Mouse (Mus musculus) layer of hippocampus, postnatal 14 days (tissue): ENCODE data around the gene Ptn. TPM values are rescaled to one million over a fixed set of nuclear protein-coding genes. Genes with fewer than 3 reads are reported as not detected.

Experiments used
- DNase-seq, 2 experiments: peaks; one replicate each; pipeline ENCODE4 v3.0.0; 2021 to 2022; ENCODE audit warnings: low spot score in 2 of 2, mixed read lengths in 1 of 2
- long read RNA-seq, 2 experiments: library from polyadenylated mRNA; stranded (forward); transcript quantifications; one replicate each; pipeline ENCODE4 v2.0.0; 2021
- total RNA-seq, 2 experiments: library from RNA; stranded (reverse); gene quantifications; 2 replicates each; pipeline ENCODE4 v1.2.3; 2021

Gene Ptn
- 100 to 1,000 TPM; 358 to 368 TPM for total RNA-seq
- long read RNA-seq, experiment 1, transcript Ptn-201 (5 exons, 1,614 nt) = major isoform, 332 of 361 reads
- long read RNA-seq, experiment 1, partial matches to known transcripts = 6 of 361 reads
- long read RNA-seq, experiment 1, other reads (novel, unspliced or antisense) = 23 of 361 reads
- long read RNA-seq, experiment 2, transcript Ptn-201 (5 exons, 1,614 nt) = major isoform, 388 of 414 reads
- long read RNA-seq, experiment 2, partial matches to known transcripts = 4 of 414 reads
- long read RNA-seq, experiment 2, other reads (novel, unspliced or antisense) = 22 of 414 reads

- DNase-seq = peak; percentile 52 to 66
Observed at GRCm38 (mm10) chr6:36809747-36810285, at the start of gene Ptn. Gene Ptn, minus strand, starts transcription at chr6:36810220.

DNA sequence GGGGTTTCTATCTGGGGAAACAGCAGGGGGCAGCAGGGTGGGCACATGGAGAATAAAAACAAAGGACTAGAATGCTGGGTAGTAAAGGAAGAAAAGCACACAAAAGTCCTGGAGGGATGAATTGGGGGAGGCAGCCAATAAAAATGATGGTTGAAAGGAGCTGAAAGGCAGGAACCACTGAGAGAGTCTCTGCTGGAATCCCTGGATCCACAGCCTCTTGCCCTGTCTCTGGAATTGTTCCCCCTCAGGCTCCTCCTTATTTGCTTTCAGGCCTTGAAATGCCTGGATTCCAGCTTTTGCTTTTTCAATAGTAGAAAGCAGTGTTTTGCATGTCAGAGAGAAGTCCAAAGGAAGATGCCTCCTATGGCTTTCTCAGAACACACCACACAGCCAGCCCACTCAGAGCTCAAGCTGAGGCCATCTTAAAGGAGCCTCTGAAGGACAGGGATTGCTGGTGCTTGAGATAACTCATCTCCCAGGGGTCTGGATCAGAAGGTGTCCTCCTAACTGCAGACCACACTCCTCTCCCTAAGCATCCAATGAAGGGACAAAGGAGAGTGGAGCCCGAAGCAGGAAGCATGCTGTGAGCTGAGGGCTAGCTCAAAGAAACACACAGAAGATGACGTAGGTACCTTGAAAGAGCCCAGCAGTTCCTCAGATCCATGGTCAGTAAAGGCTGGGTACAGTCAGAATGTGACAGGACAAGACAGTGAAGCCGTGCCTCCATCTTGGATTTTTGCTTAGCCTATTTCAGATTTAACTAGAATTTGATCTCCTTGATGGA lies 48.4 kb upstream of the Ptn start:
- no peak for DNase-seq

DNA sequence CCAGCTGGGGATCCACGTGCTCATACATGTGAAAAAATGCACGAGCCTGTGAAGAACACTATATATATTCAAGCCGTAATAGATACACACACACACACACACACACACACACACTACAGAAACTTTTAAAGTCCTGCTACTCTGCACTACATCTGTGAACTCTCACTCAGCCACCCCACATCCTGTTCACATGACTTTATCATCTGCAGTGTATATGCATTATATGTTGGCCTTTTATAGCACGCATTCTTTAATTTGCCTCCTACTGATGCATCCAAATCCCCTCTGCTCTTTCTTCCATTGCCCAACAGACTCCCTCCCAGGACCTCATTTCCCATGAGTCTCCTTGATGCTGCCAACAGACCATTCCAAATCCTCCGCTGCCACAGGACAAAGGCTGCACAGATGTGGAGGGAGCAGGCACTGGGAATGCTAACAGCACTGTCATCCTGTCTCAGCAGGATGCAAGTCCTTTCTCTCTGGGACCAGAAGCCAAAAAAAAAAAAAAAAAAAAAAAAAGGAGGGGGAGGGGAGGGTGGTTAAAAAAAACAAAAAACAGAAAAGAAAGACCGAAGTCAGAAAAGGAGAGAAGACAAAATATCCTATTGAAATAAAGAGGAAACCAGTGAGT lies 47.7 kb upstream of the Ptn start:
- no peak for DNase-seq

DNA sequence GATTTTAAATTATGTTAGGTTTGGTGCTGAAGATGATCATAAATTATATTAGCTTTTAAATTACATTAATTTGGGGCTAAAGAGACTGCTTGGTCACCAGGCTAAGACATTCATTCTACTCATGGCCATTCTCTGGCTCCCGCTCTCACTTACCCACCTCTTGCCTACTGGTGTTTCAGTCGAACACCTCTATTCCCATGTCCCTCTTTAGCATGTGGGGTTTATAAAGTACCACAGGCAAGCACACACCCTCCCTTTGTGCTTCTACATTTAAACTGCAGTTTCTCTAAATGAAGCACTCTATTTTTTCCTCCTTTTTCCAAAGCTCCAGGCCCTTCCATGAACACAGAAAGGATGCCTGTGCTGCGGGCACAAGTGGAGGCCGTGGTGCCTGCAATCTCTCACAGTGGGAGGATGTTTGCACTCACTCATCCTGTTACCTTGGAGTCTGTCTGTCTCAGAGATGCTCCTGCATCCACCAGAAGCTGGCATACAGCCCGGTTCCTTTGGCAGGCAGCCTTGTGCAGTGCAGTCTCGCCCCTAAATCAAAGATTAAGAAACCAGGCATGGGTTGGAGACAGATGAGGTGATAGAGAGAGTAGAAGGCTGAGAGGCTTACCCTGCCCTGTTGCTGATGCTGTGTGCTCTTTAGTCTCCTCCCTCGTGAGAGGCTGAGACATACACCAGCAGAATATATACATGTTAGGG lies 40.6 kb upstream of the Ptn start:
- DNase-seq = peak; percentile 52 to 62

DNA sequence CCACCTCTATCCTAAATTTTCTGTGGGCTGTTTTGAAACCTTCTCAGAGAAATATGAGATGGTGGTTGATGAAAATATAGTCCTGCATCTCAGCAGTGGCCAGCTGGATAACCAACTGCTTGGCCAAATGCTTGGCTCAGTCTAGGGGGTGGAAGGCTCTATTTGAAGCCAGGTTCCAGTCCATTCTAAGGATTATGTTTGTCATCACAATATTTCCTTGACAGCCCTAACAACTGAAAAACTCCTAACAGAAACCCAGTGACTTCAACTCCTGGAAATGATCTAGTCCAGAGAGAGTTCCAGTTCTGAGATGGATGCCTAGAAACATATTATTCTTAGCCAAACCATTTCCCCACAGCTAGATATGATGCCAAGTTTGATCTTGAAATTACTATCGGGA lies 35.3 kb upstream of the Ptn start:
- DNase-seq = no peak

DNA sequence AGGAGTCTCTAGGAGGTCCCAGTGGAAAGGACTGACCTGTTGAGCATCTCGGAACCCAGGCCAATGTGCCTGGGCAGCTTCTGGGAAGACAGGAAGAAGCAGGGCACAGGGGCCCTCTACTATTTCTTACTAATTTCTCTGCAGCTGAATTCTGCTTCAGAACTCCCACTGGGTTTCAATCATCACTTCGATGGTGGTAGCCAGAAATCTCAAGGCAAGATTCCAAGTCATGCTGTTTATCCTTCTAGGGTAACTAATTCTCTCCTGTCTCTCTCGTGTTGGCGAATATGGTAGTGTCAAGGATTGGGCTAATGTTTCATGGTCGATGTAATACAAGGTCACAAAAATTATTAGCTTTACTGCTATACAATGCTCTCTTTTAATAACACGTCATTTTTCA lies 34.2 kb upstream of the Ptn start:
- peak in 1 of 2 experiments; percentile 45 for DNase-seq

- peak in 1 of 2 experiments; percentile 47 for DNase-seq
Observed at GRCm38 (mm10) chr6:36843031-36843488, 33.0 kb upstream of the Ptn start.

- DNase-seq = no peak
Observed at GRCm38 (mm10) chr6:36842101-36842922, 32.3 kb upstream of the Ptn start.

GRCm38 (mm10) chr6:36841701-36842100 lies 31.7 kb upstream of the Ptn start:
- DNase-seq = no peak

DNA sequence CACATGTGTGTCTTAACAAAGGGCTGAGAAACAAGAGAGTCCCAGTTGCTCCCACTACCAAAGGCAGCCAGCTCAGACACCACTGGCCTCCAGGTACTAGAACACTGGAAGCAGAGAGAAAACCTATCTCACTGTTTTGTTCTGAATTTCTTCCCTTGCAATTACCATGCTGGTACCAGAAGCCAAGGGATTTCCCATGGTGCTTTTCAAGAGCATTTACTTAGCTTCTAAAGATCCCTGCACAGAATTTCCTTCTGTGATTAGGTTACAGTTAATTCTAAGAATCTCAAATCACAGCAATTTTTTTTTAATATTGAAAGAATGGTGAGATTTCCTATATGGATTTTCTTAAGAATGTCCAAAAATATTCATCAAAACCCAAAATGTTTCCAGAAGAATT lies 31.2 kb upstream of the Ptn start:
- DNase-seq = no peak

GRCm38 (mm10) chr6:36838747-36839146 lies 28.7 kb upstream of the Ptn start:
- DNase-seq = no peak

DNA sequence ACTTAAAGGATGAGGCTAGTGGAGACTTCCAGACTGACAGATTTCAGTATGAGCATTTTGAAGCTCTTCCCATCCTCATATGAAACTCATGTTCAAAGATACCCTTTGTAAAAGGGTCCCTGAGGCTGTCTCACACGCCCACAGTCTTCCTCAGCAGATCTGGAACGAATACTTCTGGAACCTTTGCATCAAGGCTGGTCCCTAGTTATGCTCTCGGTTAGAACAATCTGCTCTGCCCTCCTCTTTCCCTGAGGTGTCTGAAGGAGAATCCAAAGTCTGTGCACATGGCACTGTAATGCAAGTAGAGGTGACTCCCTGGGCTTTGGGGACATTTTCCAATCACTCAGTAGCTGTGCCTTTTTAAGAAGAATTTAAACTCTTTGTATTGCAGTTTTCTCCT lies 25.3 kb upstream of the Ptn start:
- no peak for DNase-seq

- no peak for DNase-seq
Observed at GRCm38 (mm10) chr6:36834695-36835265, 24.8 kb upstream of the Ptn start.

DNA sequence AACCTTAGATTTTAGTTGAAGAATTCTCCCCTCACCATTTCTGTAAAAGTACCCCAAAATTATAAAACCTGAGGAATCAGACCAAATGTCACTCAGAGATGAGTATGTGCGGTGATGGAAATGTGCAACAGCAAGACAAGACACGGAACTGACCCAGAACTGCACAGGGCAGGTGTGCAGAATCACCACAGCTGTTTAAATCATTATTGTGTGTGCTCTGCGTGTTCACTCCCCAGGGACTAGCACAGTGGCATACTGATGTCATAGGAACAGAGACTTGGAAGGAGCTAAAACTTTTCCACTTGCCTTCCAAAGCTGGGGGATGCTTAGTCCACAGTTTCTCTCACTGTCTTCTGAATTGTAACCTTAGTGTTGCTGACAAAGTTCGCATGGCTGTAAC lies 22.7 kb upstream of the Ptn start:
- DNase-seq = no peak

GRCm38 (mm10) chr6:36832207-36832606 lies 22.2 kb upstream of the Ptn start:
- no peak for DNase-seq

DNA sequence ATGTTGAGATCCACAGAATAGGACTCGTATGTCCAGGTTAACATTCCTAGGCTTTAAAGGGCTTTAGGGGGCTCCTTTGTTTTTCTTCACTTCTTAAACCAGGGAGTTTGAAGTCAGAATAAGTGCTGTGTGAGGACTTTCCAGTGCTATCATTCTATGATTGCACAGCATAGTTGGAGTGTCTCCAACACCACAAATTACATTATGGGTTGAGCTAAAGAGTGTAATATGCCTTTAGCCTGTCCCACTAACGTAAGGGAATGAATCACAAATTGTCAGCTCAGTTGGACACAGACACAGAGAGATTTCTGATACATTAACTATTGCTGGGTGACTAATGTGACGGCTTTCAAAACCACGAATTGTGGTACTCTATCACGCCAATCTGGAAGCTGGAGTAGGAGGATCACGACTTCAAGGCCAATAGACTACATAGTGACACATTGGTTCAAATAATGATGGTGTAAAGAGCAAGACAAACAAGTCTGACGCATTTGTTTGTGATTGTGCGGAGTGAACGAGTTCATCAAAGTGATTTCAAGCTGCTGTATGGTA lies 20.4 kb upstream of the Ptn start:
- no peak for DNase-seq

DNA sequence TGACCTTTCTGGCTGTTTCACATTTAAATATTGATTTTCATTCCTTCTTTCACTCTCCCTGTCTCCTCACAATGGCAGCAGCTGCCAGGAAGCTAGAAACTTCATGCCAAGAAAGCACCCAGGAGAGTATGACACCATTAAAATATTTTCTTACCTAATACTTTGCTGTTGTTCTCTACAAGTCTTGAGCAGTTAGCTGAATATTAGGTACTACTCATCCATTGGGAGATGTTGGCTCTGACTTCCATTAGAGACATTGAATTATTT lies 9.7 kb upstream of the Ptn start:
- no peak for DNase-seq

- peak; percentile 87 to 93 for DNase-seq
Observed at GRCm38 (mm10) chr6:36819019-36819783, 9.2 kb upstream of the Ptn start.
